Mouse (Mus musculus): Measurements from ENCODE around the gene Gm17606. TPM values are rescaled to one million over a fixed set of nuclear protein-coding genes. Genes with fewer than 3 reads are reported as not detected.

Gm17606 gene
- total RNA-seq, 2 experiments from 2014 or later = not detected

GRCm38 (mm10) chr14:54623334-54623733, 17.4 kb upstream of the Gm17606 start:
- no peak for DNase-seq (ENCODE audit: low spot score in 2 of 2)

GRCm38 (mm10) chr14:54624976-54625375, 15.8 kb upstream of the Gm17606 start:
- no peak for DNase-seq (ENCODE audit: low spot score in 2 of 2)

- no peak for DNase-seq (ENCODE audit: low spot score in 2 of 2)
Measured at GRCm38 (mm10) chr14:54628103-54628502, 12.6 kb upstream of the Gm17606 start.

GRCm38 (mm10) chr14:54629797-54630196, 11.0 kb upstream of the Gm17606 start:
- no peak for DNase-seq (ENCODE audit: low spot score in 2 of 2)

- no peak for DNase-seq (ENCODE audit: low spot score in 2 of 2)
Measured at GRCm38 (mm10) chr14:54630583-54631239, 10.0 kb upstream of the Gm17606 start.

GRCm38 (mm10) chr14:54631240-54631599, 9.5 kb upstream of the Gm17606 start:
- no peak for DNase-seq (ENCODE audit: low spot score in 2 of 2)

- no peak for DNase-seq (ENCODE audit: low spot score in 2 of 2)
Measured at GRCm38 (mm10) chr14:54632252-54632651, 8.5 kb upstream of the Gm17606 start.

- DNase-seq (ENCODE audit: low spot score in 2 of 2) = no peak
Measured at GRCm38 (mm10) chr14:54634182-54634581, 6.6 kb upstream of the Gm17606 start.

GRCm38 (mm10) chr14:54636954-54637353, 3.8 kb upstream of the Gm17606 start:
- no peak for DNase-seq (ENCODE audit: low spot score in 2 of 2)

GRCm38 (mm10) chr14:54638210-54638609, 2.5 kb upstream of the Gm17606 start:
- no peak for DNase-seq (ENCODE audit: low spot score in 2 of 2)

GRCm38 (mm10) chr14:54640121-54640520, 631 bp upstream of the Gm17606 start:
- DNase-seq (ENCODE audit: low spot score in 2 of 2) = no peak

- DNase-seq (ENCODE audit: low spot score in 2 of 2) = peak; percentile 73 to 87
Measured at GRCm38 (mm10) chr14:54641305-54641969, 685 bp downstream of the Gm17606 start, which contains the start of gene Cdh24. Cdh24 (minus strand) TSS chr14:54641364.

- DNase-seq (ENCODE audit: low spot score in 2 of 2) = no peak
Measured at GRCm38 (mm10) chr14:54642224-54642944, 1.6 kb downstream of the Gm17606 start.

- no peak for DNase-seq (ENCODE audit: low spot score in 2 of 2)
Measured at GRCm38 (mm10) chr14:54643011-54643410, 2.3 kb downstream of the Gm17606 start.

GRCm38 (mm10) chr14:54644294-54644693, 3.5 kb downstream of the Gm17606 start:
- no peak for DNase-seq (ENCODE audit: low spot score in 2 of 2)

GRCm38 (mm10) chr14:54646455-54646854, 5.7 kb downstream of the Gm17606 start:
- no peak for DNase-seq (ENCODE audit: low spot score in 2 of 2)

- no peak for DNase-seq (ENCODE audit: low spot score in 2 of 2)
Measured at GRCm38 (mm10) chr14:54646898-54647636, 6.3 kb downstream of the Gm17606 start.

GRCm38 (mm10) chr14:54647900-54648299, 7.1 kb downstream of the Gm17606 start:
- no peak for DNase-seq (ENCODE audit: low spot score in 2 of 2)

GRCm38 (mm10) chr14:54650621-54651454, 10.1 kb downstream of the Gm17606 start:
- peak; percentile 55 to 85 for DNase-seq (ENCODE audit: low spot score in 2 of 2)

GRCm38 (mm10) chr14:54651556-54651955, 10.8 kb downstream of the Gm17606 start:
- DNase-seq (ENCODE audit: low spot score in 2 of 2) = no peak

- DNase-seq (ENCODE audit: low spot score in 2 of 2) = no peak
Measured at GRCm38 (mm10) chr14:54652787-54653186, 12.0 kb downstream of the Gm17606 start.
